Mouse (Mus musculus) ES-Bruce4 (cell line): ENCODE results near the gene Olfr1381.
"Not testable (repeated sequence)": the region's sequence is repeated elsewhere in the genome, so short reads cannot be mapped to it uniquely, and the experiment has no call there.

Experiments used
- CTCF ChIP-seq: IDR thresholded peaks from one replicate; pipeline ENCODE4 v1.8.1; 2011; ENCODE audit warnings: low read depth, low read length
- POLR2A ChIP-seq: IDR thresholded peaks from one replicate; pipeline ENCODE4 v1.8.1; 2011; ENCODE audit warnings: low read length; ENCODE audit not compliant: insufficient read depth

- TF ChIP-seq POLR2A, CTCF: not testable (repeated sequence)
Observed at GRCm38 (mm10) chr11:49597149-49597548, 53.9 kb downstream of the Olfr1381 start.
